Mouse (Mus musculus) MEL (cell line): Measurements from ENCODE around the gene Cox17. TPM values are rescaled to one million over a fixed set of nuclear protein-coding genes. Genes with fewer than 3 reads are reported as not detected.

Source experiments
- DNase-seq: peaks from one replicate; pipeline ENCODE4 v3.0.0; 2011; ENCODE audit warnings: low read depth, low spot score
- H3K27ac ChIP-seq: 2 replicates; pipeline ENCODE4 v1.5.1; 2012; ENCODE audit warnings: low read depth, mild to moderate bottlenecking, control low read depth, low read length, moderate library complexity; ENCODE audit not compliant: control insufficient read depth
- H3K27me3 ChIP-seq, 2 experiments: fragments of 150-350 bp in 1 of 2; sonication (generic) in 1 of 2; 2 replicates each; pipeline ENCODE4 v1.6.1; 2012; ENCODE audit warnings: low read length in 2 of 2, mild to moderate bottlenecking in 2 of 2, improper control_type of control experiment in 1 of 2, moderate library complexity in 1 of 2; ENCODE audit not compliant: insufficient read depth in 2 of 2, control insufficient read depth in 1 of 2
- H3K36me3 ChIP-seq, 2 experiments: 2 replicates each; pipeline ENCODE4 v1.6.1; 2012 to 2014; ENCODE audit warnings: low read length in 2 of 2, improper control_type of control experiment in 1 of 2, inconsistent platforms in 1 of 2, mild to moderate bottlenecking in 1 of 2; ENCODE audit not compliant: insufficient read depth in 2 of 2, control insufficient read depth in 1 of 2
- H3K4me1 ChIP-seq, 2 experiments: fragments of 150-350 bp in 1 of 2; sonication (generic) in 1 of 2; 2 replicates each; pipeline ENCODE4 v1.6.1; 2012; ENCODE audit warnings: low read length in 2 of 2, improper control_type of control experiment in 1 of 2, mild to moderate bottlenecking in 1 of 2; ENCODE audit not compliant: insufficient read depth in 2 of 2, control insufficient read depth in 1 of 2
- H3K4me3 ChIP-seq, 2 experiments: fragments of 150-350 bp in 1 of 2; sonication (generic) in 1 of 2; 2 replicates each; pipeline ENCODE4 v1.5.1; 2012; ENCODE audit warnings: low read depth in 2 of 2, low read length in 2 of 2, mild to moderate bottlenecking in 2 of 2, moderate library complexity in 2 of 2, control low read depth in 1 of 2, improper control_type of control experiment in 1 of 2; ENCODE audit not compliant: control insufficient read depth in 1 of 2, insufficient read depth in 1 of 2
- H3K79me2 ChIP-seq: 2 replicates; pipeline ENCODE4 v1.6.1; 2012; ENCODE audit warnings: mild to moderate bottlenecking, low read length, moderate library complexity; ENCODE audit not compliant: control insufficient read depth, poor library complexity, insufficient read depth
- H3K9ac ChIP-seq: 2 replicates; pipeline ENCODE4 v1.6.1; 2012; ENCODE audit warnings: low read depth, mild to moderate bottlenecking, control low read depth, low read length, moderate library complexity; ENCODE audit not compliant: control insufficient read depth, poor library complexity, severe bottlenecking
- H3K9me3 ChIP-seq: fragments of 150-350 bp; sonication (generic); replicated peaks from 2 replicates; pipeline ENCODE4 v1.6.1; 2012; ENCODE audit warnings: mild to moderate bottlenecking, low read length, improper control_type of control experiment, moderate library complexity; ENCODE audit not compliant: insufficient read depth
- BHLHE40 ChIP-seq: IDR thresholded peaks from 2 replicates; pipeline ENCODE4 v1.6.1; 2012; ENCODE audit warnings: low read depth, mild to moderate bottlenecking, inconsistent platforms, low read length, improper control_type of control experiment, borderline replicate concordance
- CTCF ChIP-seq, 3 experiments: IDR thresholded peaks in 2 of 3; conservative IDR thresholded peaks in 1 of 3; 2 replicates each; pipeline ENCODE4 v1.5.1; 2011 to 2012; ENCODE audit warnings: low read length in 3 of 3, low read depth in 2 of 3, mild to moderate bottlenecking in 2 of 3, improper control_type of control experiment in 1 of 3, inconsistent platforms in 1 of 3, mixed read lengths in 1 of 3, moderate library complexity in 1 of 3; ENCODE audit not compliant: control insufficient read depth in 1 of 3, insufficient read depth in 1 of 3, poor library complexity in 1 of 3, severe bottlenecking in 1 of 3
- ETS1 ChIP-seq: IDR thresholded peaks from 2 replicates; pipeline ENCODE4 v1.6.1; 2012; ENCODE audit warnings: low read depth, mild to moderate bottlenecking, inconsistent platforms, low read length, improper control_type of control experiment, moderate library complexity
- KAT2A ChIP-seq: conservative IDR thresholded peaks from 2 replicates; pipeline ENCODE4 v1.6.1; 2012; ENCODE audit warnings: low read depth, low read length, improper control_type of control experiment, inconsistent platforms
- MAFK ChIP-seq: IDR thresholded peaks from 2 replicates; pipeline ENCODE4 v1.6.1; 2011; ENCODE audit warnings: low read depth, mild to moderate bottlenecking, low read length, improper control_type of control experiment, borderline replicate concordance
- MAX ChIP-seq: IDR thresholded peaks from 2 replicates; pipeline ENCODE4 v1.6.1; 2011; ENCODE audit warnings: low read length, improper control_type of control experiment
- MEF2A ChIP-seq: IDR thresholded peaks from 2 replicates; pipeline ENCODE4 v1.6.1; 2014; ENCODE audit warnings: low read depth, mild to moderate bottlenecking, inconsistent platforms, low read length, improper control_type of control experiment; ENCODE audit not compliant: poor library complexity, insufficient replicate concordance, severe bottlenecking; ENCODE audit errors: extremely low read depth
- MXI1 ChIP-seq: IDR thresholded peaks from 2 replicates; pipeline ENCODE4 v1.6.1; 2011; ENCODE audit warnings: mild to moderate bottlenecking, low read depth, low read length, improper control_type of control experiment
- MYB ChIP-seq: IDR thresholded peaks from 2 replicates; pipeline ENCODE4 v1.6.1; 2011; ENCODE audit warnings: mild to moderate bottlenecking, low read depth, low read length, improper control_type of control experiment
- NRF1 ChIP-seq: IDR thresholded peaks from 2 replicates; pipeline ENCODE4 v1.6.1; 2014; ENCODE audit warnings: low read depth, mild to moderate bottlenecking, inconsistent platforms, low read length, improper control_type of control experiment, moderate library complexity; ENCODE audit not compliant: poor library complexity, insufficient read depth, severe bottlenecking
- POLR2A ChIP-seq, 2 experiments: IDR thresholded peaks; 2 replicates each; pipeline ENCODE4 v1.6.1; 2011 to 2012; ENCODE audit warnings: low read length in 2 of 2, mild to moderate bottlenecking in 2 of 2, control low read depth in 1 of 2, improper control_type of control experiment in 1 of 2, low read depth in 1 of 2, moderate library complexity in 1 of 2; ENCODE audit not compliant: control insufficient read depth in 1 of 2, insufficient read depth in 1 of 2, poor library complexity in 1 of 2
- POLR2AphosphoS2 ChIP-seq: IDR thresholded peaks from 2 replicates; pipeline ENCODE4 v1.6.1; 2011; ENCODE audit warnings: low read length, improper control_type of control experiment
- POLR2AphosphoS5 ChIP-seq: IDR thresholded peaks from 2 replicates; pipeline ENCODE4 v1.6.1; 2012; ENCODE audit warnings: low read depth, borderline replicate concordance, mild to moderate bottlenecking, inconsistent platforms, low read length, moderate library complexity, mixed read lengths
- RCOR1 ChIP-seq: IDR thresholded peaks from 2 replicates; pipeline ENCODE4 v1.6.1; 2012; ENCODE audit warnings: low read depth, mild to moderate bottlenecking, inconsistent platforms, low read length, improper control_type of control experiment
- SMC3 ChIP-seq: IDR thresholded peaks from 2 replicates; pipeline ENCODE4 v1.6.1; 2011; ENCODE audit warnings: low read depth, low read length, improper control_type of control experiment
- TAL1 ChIP-seq: IDR thresholded peaks from 2 replicates; pipeline ENCODE4 v1.6.1; 2012; ENCODE audit warnings: mild to moderate bottlenecking, inconsistent platforms, low read length, moderate library complexity, mixed read lengths
- TBP ChIP-seq: IDR thresholded peaks from 2 replicates; pipeline ENCODE4 v1.8.0; 2011; ENCODE audit warnings: low read depth, low read length, improper control_type of control experiment
- TCF12 ChIP-seq: IDR thresholded peaks from 2 replicates; pipeline ENCODE4 v1.6.1; 2014; ENCODE audit warnings: low read depth, mild to moderate bottlenecking, inconsistent platforms, low read length, improper control_type of control experiment, moderate library complexity
- UBTF ChIP-seq: IDR thresholded peaks from 2 replicates; pipeline ENCODE4 v1.6.1; 2012; ENCODE audit warnings: low read depth, mild to moderate bottlenecking, inconsistent platforms, low read length, improper control_type of control experiment, moderate library complexity, borderline replicate concordance; ENCODE audit not compliant: insufficient read depth
- ZC3H11A ChIP-seq: IDR thresholded peaks from 2 replicates; pipeline ENCODE4 v1.6.1; 2012; ENCODE audit warnings: low read depth, mild to moderate bottlenecking, inconsistent platforms, low read length, improper control_type of control experiment
- ZKSCAN1 ChIP-seq: IDR thresholded peaks from 2 replicates; pipeline ENCODE4 v1.6.1; 2012; ENCODE audit warnings: low read depth, mild to moderate bottlenecking, inconsistent platforms, low read length, improper control_type of control experiment, moderate library complexity
- ZMIZ1 ChIP-seq: IDR thresholded peaks from 2 replicates; pipeline ENCODE4 v1.6.1; 2012; ENCODE audit warnings: low read depth, mild to moderate bottlenecking, inconsistent platforms, low read length, improper control_type of control experiment, moderate library complexity
- polyA plus RNA-seq, 2 experiments: library from polyadenylated mRNA; stranded (reverse) in 1 of 2; unstranded in 1 of 2; fragments of >175 nt in 1 of 2; fragments of >200 nt in 1 of 2; gene quantifications; 2 replicates each; pipeline versions ENCODE4 v1.2.1 to v1.2.4; 2012; ENCODE audit warnings: low replicate concordance in 2 of 2, low read depth in 1 of 2; ENCODE audit not compliant: insufficient read length in 2 of 2, insufficient read depth in 1 of 2, missing spikeins in 1 of 2
- total RNA-seq: library from RNA; depleted of rRNA; stranded (reverse); fragments of 300-350 nt; gene quantifications from 2 replicates; pipeline ENCODE4 v1.2.3, GENCODE M21; 2012

The Cox17 gene
- total and polyA plus RNA-seq, 3 experiments = 269 to 295 TPM; not detected in 1

DNA sequence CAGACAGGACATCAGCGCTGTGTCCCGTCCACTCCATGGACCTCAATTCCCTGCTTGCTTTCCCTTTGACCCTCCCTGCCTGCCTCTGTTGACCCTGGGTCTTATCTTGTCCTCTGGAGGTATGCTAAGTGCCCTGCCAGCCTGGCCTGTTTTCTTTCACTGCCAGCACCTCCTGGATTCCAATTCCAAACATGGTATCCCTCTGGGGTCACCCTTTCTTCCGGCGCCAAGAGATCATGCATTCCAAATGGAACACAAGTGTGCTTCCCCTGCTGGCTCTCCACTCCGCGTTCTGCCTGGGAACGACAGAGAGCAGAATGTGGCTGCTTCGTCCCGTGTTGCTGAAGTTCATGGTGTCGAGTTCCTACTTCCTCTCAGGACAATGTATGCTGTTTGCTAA is 15.1 kb downstream of the Cox17 start, which contains the start of gene Popdc2:
Gene Popdc2 (plus strand): TSS at position 277 of the 400 bp plus-strand sequence.
- peaks cover 33 to 41% of the 10 kb centered on the region in 2 experiments for H3K4me1 ChIP-seq
- DNase-seq = no peak
- no peak within 1 kb of the TSS for H3K27ac ChIP-seq
- no peak within 1 kb of the TSS for H3K4me3 ChIP-seq
- TF ChIP-seq SMC3 (no peak), CTCF (IDR thresholded peaks at IDR 0.05 in 2 of 3, conservative IDR thresholded peaks at IDR 0.05 in 1 of 3; ENCODE audit: control insufficient read depth in 1 of 3, insufficient read depth in 1 of 3, low read depth in 2 of 3, low read length in 3 of 3, poor library complexity in 1 of 3, severe bottlenecking in 1 of 3) (no peak), POLR2AphosphoS5 (no peak), POLR2AphosphoS2 (no peak), UBTF (no peak), KAT2A (no peak)
- H3K9ac ChIP-seq = no peak within 1 kb of the TSS; the same call in 1 of the 2 replicates
- no peaks in the 10 kb centered on the region for H3K79me2 ChIP-seq
- peaks cover 0 to 34% of the 10 kb centered on the region in 2 experiments; a peak in 2 of 4 replicates for H3K36me3 ChIP-seq
- H3K27me3 ChIP-seq = no peaks in the 10 kb centered on the region
- no peaks in the 10 kb centered on the region for H3K9me3 ChIP-seq

GRCm38 (mm10) chr16:38362493-38363255 is 15.9 kb downstream of the Cox17 start:
- no peak for DNase-seq
- peaks cover 0 to 34% of the 10 kb centered on the region in 2 experiments; a peak in 2 of 4 replicates for H3K36me3 ChIP-seq
- no peak overlapping the region for H3K27ac ChIP-seq
- H3K9me3 ChIP-seq = no peaks in the 10 kb centered on the region
- H3K4me1 ChIP-seq = peaks cover 33 to 41% of the 10 kb centered on the region in 2 experiments
- no peak for TF ChIP-seq ZKSCAN1
- TF ChIP-seq MAFK = no peak
- TF ChIP-seq UBTF = no peak
- no peak for TF ChIP-seq POLR2AphosphoS5
- no peak for TF ChIP-seq TBP
- no peak for TF ChIP-seq POLR2AphosphoS2
- no peak for TF ChIP-seq MYB
- no peak for TF ChIP-seq BHLHE40
- no peak for TF ChIP-seq TCF12
- TF ChIP-seq POLR2A (IDR thresholded peaks at IDR 0.05; ENCODE audit: control insufficient read depth in 1 of 2, insufficient read depth in 1 of 2, low read depth in 1 of 2, low read length in 2 of 2, poor library complexity in 1 of 2) = no peak
- no peak for TF ChIP-seq ETS1
- no peak for TF ChIP-seq MAX
- TF ChIP-seq MXI1 = no peak
- TF ChIP-seq ZC3H11A = no peak
- no peak for TF ChIP-seq ZMIZ1
- no peak for TF ChIP-seq RCOR1
- no peak for TF ChIP-seq CTCF (IDR thresholded peaks at IDR 0.05 in 2 of 3, conservative IDR thresholded peaks at IDR 0.05 in 1 of 3; ENCODE audit: control insufficient read depth in 1 of 3, insufficient read depth in 1 of 3, low read depth in 2 of 3, low read length in 3 of 3, poor library complexity in 1 of 3, severe bottlenecking in 1 of 3)
- TF ChIP-seq MEF2A = no peak
- TF ChIP-seq TAL1 = no peak
- TF ChIP-seq NRF1 = no peak
- H3K9ac ChIP-seq = no peak overlapping the region; the same call in 1 of the 2 replicates
- no peaks in the 10 kb centered on the region for H3K79me2 ChIP-seq
- no peaks in the 10 kb centered on the region for H3K27me3 ChIP-seq
- no peak overlapping the region for H3K4me3 ChIP-seq
